Mouse (Mus musculus) gastrocnemius, postnatal 36 days (tissue): ENCODE results near the gene H2-DMb1. TPM values are rescaled to one million over a fixed set of nuclear protein-coding genes. Genes with fewer than 3 reads are reported as not detected.

Experiments used
- DNase-seq, 2 experiments: peaks; one replicate each; pipeline ENCODE4 v3.0.0; 2022
- intact Hi-C: fragments of 180-260 bp; cut with DNase I; formaldehyde crosslinking; loops from one replicate; pipeline ENCODE4 v1.15.1; 2025
- long read RNA-seq, 2 experiments: library from polyadenylated mRNA; stranded (forward); transcript quantifications; one replicate each; pipeline ENCODE4 v2.0.0; 2021
- total RNA-seq, 2 experiments: library from RNA; stranded (reverse); gene quantifications; 2 replicates each; pipeline ENCODE4 v1.2.3; 2021

Gene H2-DMb1
- total RNA-seq: 1 to 10 TPM in 1 of 2 experiments, under 1 TPM in 1; 0.71 to 1.2 TPM
- long read RNA-seq, experiment 1, partial matches to known transcripts: 0 of 1 reads
- long read RNA-seq, experiment 1, other reads (novel, unspliced or antisense): 0 of 1 reads
- long read RNA-seq, experiment 2, partial matches to known transcripts: 0 of 3 reads
- long read RNA-seq, experiment 2, other reads (novel, unspliced or antisense): 1 of 3 reads

DNA sequence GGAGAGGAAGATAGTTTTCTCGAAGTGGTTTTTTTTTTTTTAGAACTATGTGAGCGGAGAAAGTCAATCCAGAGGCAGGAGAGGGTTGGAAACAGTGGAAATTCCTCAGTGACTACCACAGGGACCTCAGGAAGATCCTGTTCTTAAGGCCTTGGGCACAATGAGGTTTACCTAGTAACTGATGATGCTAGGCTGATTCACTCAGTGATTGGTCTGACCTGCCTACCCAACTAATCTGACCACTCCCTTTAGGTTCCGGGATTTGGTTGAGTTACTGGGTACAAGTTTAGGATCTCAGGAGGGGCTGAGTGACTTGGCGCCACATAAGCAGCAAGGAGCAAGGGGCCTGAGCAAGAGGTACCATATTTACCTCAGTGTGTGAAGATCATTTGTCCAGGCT is at the start of gene H2-DMb1:
H2-DMb1 (plus strand) TSS at position 150 of the 400 bp plus-strand sequence.
- intact Hi-C loops: no loop called here
- DNase-seq: no peak

DNA sequence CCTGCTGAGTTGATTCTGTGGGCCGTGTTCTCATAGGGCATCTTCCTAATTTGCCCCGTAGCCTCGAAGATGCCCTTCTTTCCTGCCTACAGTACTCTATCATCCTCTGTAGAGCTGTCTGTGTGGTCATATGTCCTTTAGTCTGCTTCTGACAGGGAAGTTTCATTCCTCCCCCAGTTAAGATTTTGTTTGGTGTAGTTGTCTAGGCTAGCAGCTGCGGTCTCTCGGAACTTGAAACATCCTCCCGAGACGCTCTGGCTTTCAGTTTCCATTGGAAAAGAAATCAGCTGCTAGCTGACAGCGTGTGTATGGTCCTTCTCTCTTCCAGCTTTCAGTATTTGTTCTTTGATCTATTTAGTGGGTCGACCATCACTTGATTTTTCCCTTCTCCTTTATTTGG is 48.1 kb upstream of the H2-DMb1 start:
- DNase-seq: no peak
- intact Hi-C loops: loop anchor here (5.0 kb wide), 1 partner anchor 62 kb away; no protein-coding TSS in a partner anchor

DNA sequence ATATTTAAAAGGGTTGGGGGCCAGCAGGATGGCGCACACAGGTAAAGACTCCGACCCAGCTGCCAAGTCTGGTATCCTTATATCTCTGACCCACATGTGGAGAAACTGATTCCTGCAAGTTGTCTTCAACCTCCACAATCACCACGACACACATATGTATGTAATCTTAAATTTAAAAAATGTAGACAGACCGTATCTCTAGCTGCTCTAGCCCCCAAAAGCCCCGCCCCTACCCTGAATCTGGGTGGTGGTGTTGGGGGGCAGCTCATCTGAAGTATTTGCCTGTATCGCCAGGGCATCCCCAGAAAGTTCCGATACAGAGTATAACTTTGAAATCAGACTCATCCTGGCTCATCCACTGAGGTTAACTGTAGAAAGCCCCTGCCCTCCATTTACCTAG is 46.3 kb upstream of the H2-DMb1 start:
- intact Hi-C loops: no loop called here
- no peak for DNase-seq

DNA sequence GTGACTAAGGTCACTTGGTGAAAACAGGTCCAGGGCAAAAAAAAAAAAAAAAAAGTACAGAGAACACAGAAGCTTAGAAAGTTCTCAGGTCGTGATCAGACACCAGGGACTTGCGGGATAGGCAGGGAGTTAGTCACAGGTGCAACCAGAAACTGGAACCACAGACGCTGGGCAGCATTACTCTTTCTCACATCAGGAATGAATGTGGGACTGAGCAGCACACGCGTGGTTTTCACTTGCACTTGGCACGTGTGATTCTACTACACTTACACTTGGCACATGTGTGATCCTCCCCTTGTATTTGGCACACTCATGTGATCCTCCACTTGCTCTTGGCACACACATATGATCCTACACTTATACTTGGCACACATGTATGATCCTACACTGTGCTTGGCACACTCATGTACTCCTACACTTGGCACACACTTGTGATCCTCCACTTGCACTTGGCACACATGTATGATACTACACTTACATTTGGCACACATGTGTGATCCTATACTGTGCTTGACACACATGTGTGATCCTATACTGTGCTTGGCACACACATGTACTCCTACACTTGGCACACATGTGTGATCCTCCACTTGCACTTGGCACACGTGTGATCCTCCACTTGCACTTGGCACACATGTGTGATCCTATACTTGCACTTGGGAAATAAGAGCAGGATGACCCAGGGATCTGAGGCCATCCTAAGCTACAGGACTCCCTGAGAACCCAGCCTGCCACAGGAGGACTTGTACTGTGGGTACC is 45.6 kb upstream of the H2-DMb1 start:
- no peak for DNase-seq
- intact Hi-C loops: no loop called here

DNA sequence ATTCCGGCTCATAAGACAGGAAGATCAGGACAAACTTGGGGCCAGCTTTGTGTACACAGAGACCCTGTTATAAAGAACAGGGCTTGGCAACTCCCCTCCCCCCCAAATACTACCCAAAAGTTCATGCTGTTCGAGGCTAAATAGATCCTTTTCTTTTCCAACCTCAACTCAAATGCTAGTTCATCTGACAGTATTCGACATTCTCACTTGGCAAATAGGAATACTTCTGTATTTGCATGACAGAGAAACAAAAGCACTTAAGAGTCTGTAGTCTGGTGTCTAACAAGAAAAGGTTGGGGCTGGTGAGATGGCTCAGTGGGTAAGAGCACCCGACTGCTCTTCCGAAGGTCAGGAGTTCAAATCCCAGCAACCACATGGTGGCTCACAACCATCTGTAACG is 44.4 kb upstream of the H2-DMb1 start:
- intact Hi-C loops: no loop called here
- DNase-seq: no peak

- intact Hi-C loops: no loop called here
- no peak for DNase-seq
Observed at GRCm38 (mm10) chr17:34109038-34109805, 43.6 kb upstream of the H2-DMb1 start.

GRCm38 (mm10) chr17:34109806-34110195 is 43.1 kb upstream of the H2-DMb1 start:
- intact Hi-C loops: loop anchor here (5.0 to 10.0 kb wide), 3 partner anchors 72 to 1135 kb away; partner anchors contain the start of genes Col11a2 and Ddx39b
- no peak for DNase-seq

DNA sequence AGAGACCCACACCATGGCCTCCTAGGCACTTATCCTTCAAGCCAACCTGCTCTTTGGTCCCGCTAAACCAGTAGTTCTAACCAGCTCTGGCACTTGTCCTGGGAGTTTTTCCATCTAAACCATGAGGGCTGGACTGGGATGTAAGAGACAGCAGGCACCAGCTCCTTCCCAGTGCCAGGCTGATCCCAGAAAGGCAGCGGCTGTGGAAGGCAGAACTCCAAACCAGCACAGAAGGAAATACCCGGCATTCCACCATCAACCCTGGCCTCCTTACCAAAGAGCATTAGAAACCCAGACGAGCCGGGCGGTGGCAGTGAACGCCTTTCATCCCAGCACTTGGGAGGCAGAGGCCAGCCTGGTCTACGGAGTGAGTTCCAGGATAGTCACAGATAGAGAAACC is 42.6 kb upstream of the H2-DMb1 start:
- no peak for DNase-seq
- intact Hi-C loops: loop anchor here (5.0 to 10.0 kb wide), 3 partner anchors 73 to 1134 kb away; partner anchors contain the start of genes Col11a2 and Ddx39b

- DNase-seq: no peak
- intact Hi-C loops: loop anchor here (5.0 to 10.0 kb wide), 3 partner anchors 77 to 1131 kb away; partner anchors contain the start of genes Col11a2 and Ddx39b
Observed at GRCm38 (mm10) chr17:34114114-34114513, 38.8 kb upstream of the H2-DMb1 start.

DNA sequence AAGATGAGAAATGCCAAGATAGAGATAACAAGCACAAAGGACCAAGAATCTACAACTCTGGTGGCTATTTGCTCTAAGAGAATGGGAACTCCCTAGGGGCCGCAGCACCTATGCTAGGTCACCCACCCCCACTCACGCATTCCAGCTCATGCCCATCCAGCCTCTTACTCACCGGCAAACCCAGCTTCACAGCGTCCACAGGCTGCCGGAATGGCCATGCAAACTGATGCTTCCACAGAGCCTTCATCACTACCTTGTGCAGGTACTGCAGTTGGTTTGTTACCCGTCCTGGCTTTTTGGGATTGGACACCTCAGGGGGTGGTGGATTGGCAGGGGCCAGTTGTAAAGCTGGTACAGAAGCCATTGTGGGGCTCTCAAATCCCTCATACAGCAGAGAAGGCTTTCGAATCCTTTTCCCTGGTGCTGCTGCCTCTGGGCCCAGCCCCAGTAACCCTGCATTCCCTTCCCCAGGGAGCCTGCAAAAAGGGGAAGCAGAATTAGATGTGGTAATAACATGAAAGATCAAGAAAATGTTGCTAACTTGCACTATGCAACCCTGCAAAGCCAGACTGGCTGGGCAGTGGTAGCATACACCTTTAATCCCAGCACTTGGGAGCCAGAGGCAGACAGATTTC is 36.0 kb upstream of the H2-DMb1 start:
- intact Hi-C loops: loop anchor here (10.0 kb wide), 2 partner anchors 1038 to 1128 kb away; partner anchors contain the start of gene Ddx39b
- DNase-seq: no peak

DNA sequence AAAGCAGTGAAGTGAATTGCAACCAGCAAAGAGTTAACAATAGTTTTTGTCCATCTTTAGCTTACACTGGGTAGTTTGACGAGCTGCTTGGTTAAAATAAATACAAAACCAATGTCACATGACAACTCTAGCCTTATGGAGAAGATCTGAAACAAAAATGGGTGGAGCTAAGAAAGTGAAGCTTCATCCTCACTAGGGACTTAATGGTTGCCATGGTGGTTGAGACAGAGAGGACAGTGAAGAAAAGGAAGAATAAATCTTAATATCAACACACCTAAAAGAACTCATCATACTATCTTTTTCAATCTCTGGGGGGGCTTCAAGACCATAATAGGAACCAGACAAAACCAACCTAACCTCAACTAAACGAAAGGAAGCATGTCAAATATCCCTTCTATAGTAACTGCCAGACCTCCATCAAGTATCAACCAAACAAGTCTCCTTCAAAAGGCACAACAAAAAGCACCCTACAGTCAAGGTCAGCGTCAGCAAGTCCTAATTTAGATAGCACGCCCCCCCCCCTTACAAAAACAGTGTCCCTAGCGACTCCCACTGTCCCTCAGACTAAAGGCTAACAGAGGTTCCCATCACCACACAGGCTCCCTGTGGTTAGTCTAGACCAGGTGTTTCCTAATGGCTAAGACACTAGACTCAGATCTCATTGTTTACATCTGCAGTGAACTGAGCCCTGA is 35.3 kb upstream of the H2-DMb1 start:
- intact Hi-C loops: loop anchor here (10.0 kb wide), 2 partner anchors 1037 to 1127 kb away; partner anchors contain the start of gene Ddx39b
- no peak for DNase-seq

DNA sequence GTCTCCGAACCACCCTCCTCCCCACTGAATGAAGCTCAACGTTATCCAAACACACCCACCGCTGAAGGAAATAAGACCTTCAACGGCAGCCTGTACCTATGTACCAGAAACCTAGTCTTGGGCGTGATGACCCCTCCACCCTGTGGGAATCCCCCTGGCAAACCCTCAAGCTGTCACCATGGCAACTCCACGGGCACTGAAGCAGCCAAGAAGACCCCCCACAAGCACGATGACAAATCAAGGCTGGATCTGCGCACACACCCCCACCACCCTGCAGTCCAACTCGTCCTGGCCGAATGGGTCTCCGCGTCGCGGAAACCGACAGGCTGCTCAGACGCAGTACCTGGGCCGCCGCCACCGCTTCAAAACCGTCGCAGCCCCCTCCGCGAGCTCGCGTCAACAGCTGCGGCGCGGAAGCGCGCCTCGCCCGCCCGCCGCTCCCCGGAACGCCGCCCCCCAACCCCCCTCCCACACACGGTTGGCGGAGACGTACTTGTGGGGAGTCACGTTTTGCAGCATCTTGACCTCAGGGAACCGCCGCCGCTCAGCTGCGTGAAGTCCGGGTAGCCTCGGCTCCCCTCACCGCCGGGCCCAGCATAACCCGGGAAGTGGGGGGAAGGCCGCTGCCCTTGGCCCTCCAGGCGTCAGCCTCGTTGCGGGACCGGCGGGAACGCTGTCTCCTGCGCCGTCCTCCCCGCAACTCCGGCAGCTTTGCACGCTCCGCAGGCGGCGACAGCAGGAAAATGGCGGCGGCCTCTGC is 34.6 kb upstream of the H2-DMb1 start:
- DNase-seq: peak in 1 of 2 experiments; percentile 45
- intact Hi-C loops: loop anchor here (10.0 kb wide), 2 partner anchors 1037 to 1127 kb away; partner anchors contain the start of gene Ddx39b

- intact Hi-C loops: loop anchor here (10.0 kb wide), 2 partner anchors 1036 to 1126 kb away; partner anchors contain the start of gene Ddx39b
- no peak for DNase-seq
Observed at GRCm38 (mm10) chr17:34118873-34119248, 34.0 kb upstream of the H2-DMb1 start.

DNA sequence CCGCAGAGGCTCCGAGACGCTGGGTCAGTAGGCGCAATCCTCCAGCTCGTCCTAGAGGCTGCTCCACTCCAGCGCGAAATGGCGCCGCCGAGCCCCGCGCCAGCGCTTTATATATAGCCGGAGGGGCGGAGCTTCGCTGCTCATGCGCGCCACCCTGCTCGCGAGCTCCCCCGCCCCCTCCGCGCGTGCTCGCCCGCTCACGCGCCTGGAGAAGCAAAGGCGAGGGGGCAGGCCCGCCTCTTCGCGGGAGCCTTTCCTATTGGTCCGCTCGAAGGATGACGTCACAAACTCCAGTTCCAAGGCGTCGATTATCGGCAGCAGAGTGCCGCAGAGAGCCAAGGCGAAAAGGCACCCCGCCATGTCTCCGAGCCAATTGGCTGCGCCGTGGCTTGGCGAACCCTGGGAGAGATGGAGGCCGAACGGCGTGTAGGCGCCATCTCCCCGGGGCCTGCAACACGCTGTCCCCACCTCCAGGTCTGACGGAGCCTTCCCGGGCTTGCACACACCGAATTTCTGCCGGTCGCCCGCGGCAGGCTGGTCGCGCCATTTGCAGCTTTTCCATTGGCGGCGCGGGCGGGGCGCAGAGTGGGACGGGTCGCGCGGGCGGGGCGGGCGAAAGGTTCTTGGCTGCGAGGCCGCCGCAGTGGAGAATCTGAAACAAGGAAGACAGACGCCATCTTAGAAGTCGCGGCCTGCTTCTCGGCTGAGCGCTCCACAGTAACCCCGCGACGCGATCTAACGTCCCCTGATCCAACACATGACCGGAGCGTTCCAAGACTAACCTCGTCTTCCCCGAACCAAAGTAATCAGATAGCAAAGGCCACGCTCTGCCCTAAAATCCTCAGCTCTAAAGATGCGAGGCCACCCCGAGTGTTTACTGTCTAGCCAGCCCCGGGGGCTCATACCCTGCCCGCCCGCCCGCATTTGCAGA is 33.4 kb upstream of the H2-DMb1 start, which contains the start of gene H2-DMa:
H2-DMa (plus strand) TSS at position 293 of the 931 bp plus-strand sequence.
- intact Hi-C loops: loop anchor here (10.0 kb wide), 2 partner anchors 1035 to 1125 kb away; partner anchors contain the start of gene Ddx39b
- DNase-seq: peak; percentile 98 to 99

DNA sequence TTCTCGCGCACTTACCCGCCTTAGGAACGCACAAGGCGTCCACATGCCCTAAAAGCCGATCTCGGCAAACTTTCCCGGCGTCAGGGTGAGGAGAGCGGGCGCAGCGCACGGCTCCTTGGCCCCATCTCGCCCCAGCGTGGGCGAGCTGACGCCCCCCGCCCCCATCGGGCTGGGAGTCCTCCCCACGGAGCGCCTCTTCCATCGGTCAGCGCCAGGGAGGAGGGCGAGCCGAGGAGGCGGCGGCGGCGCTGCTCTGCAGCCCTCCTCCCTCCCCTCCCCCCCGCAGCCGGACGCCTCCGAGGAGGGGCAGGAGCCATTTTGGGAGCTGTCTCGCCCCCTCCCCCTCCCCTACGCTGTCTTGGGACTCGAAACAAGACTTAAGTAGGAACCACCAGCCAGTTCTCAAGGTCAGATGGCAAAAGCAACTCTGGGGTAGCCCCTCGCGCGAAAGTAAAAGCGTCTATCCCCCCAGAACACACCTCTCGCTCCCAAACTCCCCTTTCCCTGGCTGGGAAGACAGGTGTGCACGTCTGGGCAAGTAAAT is 32.6 kb upstream of the H2-DMb1 start:
- DNase-seq: peak; percentile 81 to 92
- intact Hi-C loops: no loop called here

- intact Hi-C loops: no loop called here
- peak; percentile 85 to 88 for DNase-seq
Observed at GRCm38 (mm10) chr17:34120814-34121171, 32.1 kb upstream of the H2-DMb1 start.

- peak; percentile 87 for DNase-seq
- intact Hi-C loops: no loop called here
Observed at GRCm38 (mm10) chr17:34121172-34121878, 31.5 kb upstream of the H2-DMb1 start.
